Mouse (Mus musculus) MEL (cell line): ENCODE results near the gene Xab2. TPM values are rescaled to one million over a fixed set of nuclear protein-coding genes. Genes with fewer than 3 reads are reported as not detected.

Source experiments
- DNase-seq: peaks from one replicate; pipeline ENCODE4 v3.0.0; 2011; ENCODE audit warnings: low read depth, low spot score
- H3K27ac ChIP-seq: 2 replicates; pipeline ENCODE4 v1.5.1; 2012; ENCODE audit warnings: low read depth, mild to moderate bottlenecking, control low read depth, low read length, moderate library complexity; ENCODE audit not compliant: control insufficient read depth
- H3K27me3 ChIP-seq, 2 experiments: fragments of 150-350 bp in 1 of 2; sonication (generic) in 1 of 2; 2 replicates each; pipeline ENCODE4 v1.6.1; 2012; ENCODE audit warnings: low read length in 2 of 2, mild to moderate bottlenecking in 2 of 2, improper control_type of control experiment in 1 of 2, moderate library complexity in 1 of 2; ENCODE audit not compliant: insufficient read depth in 2 of 2, control insufficient read depth in 1 of 2
- H3K36me3 ChIP-seq, 2 experiments: 2 replicates each; pipeline ENCODE4 v1.6.1; 2012 to 2014; ENCODE audit warnings: low read length in 2 of 2, improper control_type of control experiment in 1 of 2, inconsistent platforms in 1 of 2, mild to moderate bottlenecking in 1 of 2; ENCODE audit not compliant: insufficient read depth in 2 of 2, control insufficient read depth in 1 of 2
- H3K4me1 ChIP-seq, 2 experiments: fragments of 150-350 bp in 1 of 2; sonication (generic) in 1 of 2; 2 replicates each; pipeline ENCODE4 v1.6.1; 2012; ENCODE audit warnings: low read length in 2 of 2, improper control_type of control experiment in 1 of 2, mild to moderate bottlenecking in 1 of 2; ENCODE audit not compliant: insufficient read depth in 2 of 2, control insufficient read depth in 1 of 2
- H3K4me3 ChIP-seq, 2 experiments: fragments of 150-350 bp in 1 of 2; sonication (generic) in 1 of 2; 2 replicates each; pipeline ENCODE4 v1.5.1; 2012; ENCODE audit warnings: low read depth in 2 of 2, low read length in 2 of 2, mild to moderate bottlenecking in 2 of 2, moderate library complexity in 2 of 2, control low read depth in 1 of 2, improper control_type of control experiment in 1 of 2; ENCODE audit not compliant: control insufficient read depth in 1 of 2, insufficient read depth in 1 of 2
- H3K79me2 ChIP-seq: 2 replicates; pipeline ENCODE4 v1.6.1; 2012; ENCODE audit warnings: mild to moderate bottlenecking, low read length, moderate library complexity; ENCODE audit not compliant: control insufficient read depth, poor library complexity, insufficient read depth
- H3K9ac ChIP-seq: 2 replicates; pipeline ENCODE4 v1.6.1; 2012; ENCODE audit warnings: low read depth, mild to moderate bottlenecking, control low read depth, low read length, moderate library complexity; ENCODE audit not compliant: control insufficient read depth, poor library complexity, severe bottlenecking
- H3K9me3 ChIP-seq: fragments of 150-350 bp; sonication (generic); replicated peaks from 2 replicates; pipeline ENCODE4 v1.6.1; 2012; ENCODE audit warnings: mild to moderate bottlenecking, low read length, improper control_type of control experiment, moderate library complexity; ENCODE audit not compliant: insufficient read depth
- BHLHE40 ChIP-seq: IDR thresholded peaks from 2 replicates; pipeline ENCODE4 v1.6.1; 2012; ENCODE audit warnings: low read depth, mild to moderate bottlenecking, inconsistent platforms, low read length, improper control_type of control experiment, borderline replicate concordance
- CHD2 ChIP-seq: IDR thresholded peaks from 2 replicates; pipeline ENCODE4 v1.6.1; 2011; ENCODE audit warnings: low read length, improper control_type of control experiment
- E2F4 ChIP-seq: IDR thresholded peaks from 2 replicates; pipeline ENCODE4 v1.6.1; 2011; ENCODE audit warnings: low read depth, low read length, improper control_type of control experiment, borderline replicate concordance
- ELF1 ChIP-seq: IDR thresholded peaks from 2 replicates; pipeline ENCODE4 v1.6.1; 2014; ENCODE audit warnings: low read depth, mild to moderate bottlenecking, inconsistent platforms, low read length, improper control_type of control experiment, moderate library complexity
- EP300 ChIP-seq, 2 experiments: IDR thresholded peaks; 2 replicates each; pipeline ENCODE4 v1.6.1; 2011; ENCODE audit warnings: improper control_type of control experiment in 2 of 2, low read length in 2 of 2, low read depth in 1 of 2, mild to moderate bottlenecking in 1 of 2
- GABPA ChIP-seq: IDR thresholded peaks from 2 replicates; pipeline ENCODE4 v1.6.1; 2012; ENCODE audit warnings: low read depth, mild to moderate bottlenecking, inconsistent platforms, low read length, improper control_type of control experiment, moderate library complexity
- JUND ChIP-seq: IDR thresholded peaks from 2 replicates; pipeline ENCODE4 v1.6.1; 2011; ENCODE audit warnings: low read depth, mild to moderate bottlenecking, improper control_type of control experiment, low read length
- MAFK ChIP-seq: IDR thresholded peaks from 2 replicates; pipeline ENCODE4 v1.6.1; 2011; ENCODE audit warnings: low read depth, mild to moderate bottlenecking, low read length, improper control_type of control experiment, borderline replicate concordance
- MAX ChIP-seq: IDR thresholded peaks from 2 replicates; pipeline ENCODE4 v1.6.1; 2011; ENCODE audit warnings: low read length, improper control_type of control experiment
- MEF2A ChIP-seq: IDR thresholded peaks from 2 replicates; pipeline ENCODE4 v1.6.1; 2014; ENCODE audit warnings: low read depth, mild to moderate bottlenecking, inconsistent platforms, low read length, improper control_type of control experiment; ENCODE audit not compliant: poor library complexity, insufficient replicate concordance, severe bottlenecking; ENCODE audit errors: extremely low read depth
- MXI1 ChIP-seq: IDR thresholded peaks from 2 replicates; pipeline ENCODE4 v1.6.1; 2011; ENCODE audit warnings: mild to moderate bottlenecking, low read depth, low read length, improper control_type of control experiment
- POLR2AphosphoS5 ChIP-seq: IDR thresholded peaks from 2 replicates; pipeline ENCODE4 v1.6.1; 2012; ENCODE audit warnings: low read depth, borderline replicate concordance, mild to moderate bottlenecking, inconsistent platforms, low read length, moderate library complexity, mixed read lengths
- RCOR1 ChIP-seq: IDR thresholded peaks from 2 replicates; pipeline ENCODE4 v1.6.1; 2012; ENCODE audit warnings: low read depth, mild to moderate bottlenecking, inconsistent platforms, low read length, improper control_type of control experiment
- SIN3A ChIP-seq: IDR thresholded peaks from 2 replicates; pipeline ENCODE4 v1.6.1; 2012; ENCODE audit warnings: low read length, improper control_type of control experiment, inconsistent platforms
- SMC3 ChIP-seq: IDR thresholded peaks from 2 replicates; pipeline ENCODE4 v1.6.1; 2011; ENCODE audit warnings: low read depth, low read length, improper control_type of control experiment
- TBP ChIP-seq: IDR thresholded peaks from 2 replicates; pipeline ENCODE4 v1.8.0; 2011; ENCODE audit warnings: low read depth, low read length, improper control_type of control experiment
- USF2 ChIP-seq, 2 experiments: IDR thresholded peaks; 2 replicates each; pipeline ENCODE4 v1.6.1; 2011 to 2012; ENCODE audit warnings: improper control_type of control experiment in 2 of 2, low read length in 2 of 2, borderline replicate concordance in 1 of 2, inconsistent platforms in 1 of 2, low read depth in 1 of 2, mild to moderate bottlenecking in 1 of 2; ENCODE audit not compliant: insufficient read depth in 1 of 2
- ZC3H11A ChIP-seq: IDR thresholded peaks from 2 replicates; pipeline ENCODE4 v1.6.1; 2012; ENCODE audit warnings: low read depth, mild to moderate bottlenecking, inconsistent platforms, low read length, improper control_type of control experiment
- ZKSCAN1 ChIP-seq: IDR thresholded peaks from 2 replicates; pipeline ENCODE4 v1.6.1; 2012; ENCODE audit warnings: low read depth, mild to moderate bottlenecking, inconsistent platforms, low read length, improper control_type of control experiment, moderate library complexity
- ZNF384 ChIP-seq: IDR thresholded peaks from 2 replicates; pipeline ENCODE4 v1.6.1; 2012; ENCODE audit warnings: low read depth, mild to moderate bottlenecking, inconsistent platforms, low read length, improper control_type of control experiment
- polyA plus RNA-seq, 2 experiments: library from polyadenylated mRNA; stranded (reverse) in 1 of 2; unstranded in 1 of 2; fragments of >175 nt in 1 of 2; fragments of >200 nt in 1 of 2; gene quantifications; 2 replicates each; pipeline versions ENCODE4 v1.2.1 to v1.2.4; 2012; ENCODE audit warnings: low replicate concordance in 2 of 2, low read depth in 1 of 2; ENCODE audit not compliant: insufficient read length in 2 of 2, insufficient read depth in 1 of 2, missing spikeins in 1 of 2
- total RNA-seq: library from RNA; depleted of rRNA; stranded (reverse); fragments of 300-350 nt; gene quantifications from 2 replicates; pipeline ENCODE4 v1.2.3, GENCODE M21; 2012

Gene Xab2
- total and polyA plus RNA-seq, 3 experiments, result 54.8 to 90.4 (median 68.1) TPM

DNA sequence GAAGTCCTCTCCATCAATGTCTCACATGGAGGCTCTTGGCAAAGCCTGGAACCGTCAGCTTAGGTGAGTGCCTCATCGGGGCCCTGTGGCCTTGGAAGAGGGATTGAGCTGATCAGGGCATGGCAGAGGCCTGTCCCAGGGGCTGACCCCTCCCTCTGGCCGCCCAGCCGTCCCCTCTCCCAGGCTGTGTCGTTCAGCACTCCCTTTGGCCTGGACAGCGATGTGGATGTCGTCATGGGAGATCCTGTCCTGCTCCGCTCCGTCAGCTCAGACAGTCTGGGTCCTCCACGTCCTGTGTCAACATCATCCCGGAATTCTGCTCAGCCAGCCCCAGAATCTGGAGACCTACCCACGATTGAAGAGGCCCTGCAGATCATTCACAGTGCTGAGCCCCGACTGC lies 17.7 kb downstream of the Xab2 start:
- Histone ChIP-seq H3K9ac (no peak overlapping the region), H3K4me3 (no peak overlapping the region), H3K9me3 (no peaks in the 10 kb centered on the region), H3K27ac (no peak overlapping the region), H3K4me1 (peaks cover 0 to 11% of the 10 kb centered on the region in 2 experiments; a peak in 2 of 4 replicates), H3K27me3 (no peaks in the 10 kb centered on the region), H3K79me2 (no peaks in the 10 kb centered on the region), H3K36me3 (peaks cover 0 to 8% of the 10 kb centered on the region in 2 experiments; a peak in 3 of 4 replicates)
- no peak for DNase-seq
- no peak for TF ChIP-seq POLR2AphosphoS5
- no peak for TF ChIP-seq JUND
- TF ChIP-seq USF2 (IDR thresholded peaks at IDR 0.05; ENCODE audit: borderline replicate concordance in 1 of 2, insufficient read depth in 1 of 2, low read depth in 1 of 2, low read length in 2 of 2), result no peak
- TF ChIP-seq MEF2A, result no peak
- no peak for TF ChIP-seq E2F4
- no peak for TF ChIP-seq CHD2
- no peak for TF ChIP-seq MAX
- no peak for TF ChIP-seq EP300 (IDR thresholded peaks at IDR 0.05; ENCODE audit: low read depth in 1 of 2, low read length in 2 of 2)
- TF ChIP-seq MAFK, result no peak
- no peak for TF ChIP-seq RCOR1
- no peak for TF ChIP-seq ZKSCAN1
- TF ChIP-seq TBP, result no peak
- no peak for TF ChIP-seq BHLHE40
- no peak for TF ChIP-seq SIN3A
- TF ChIP-seq SMC3, result no peak
- TF ChIP-seq ZNF384, result no peak
- no peak for TF ChIP-seq ZC3H11A
- TF ChIP-seq GABPA, result no peak

GRCm38 (mm10) chr8:3600401-3600800 lies 20.7 kb downstream of the Xab2 start:
- no peak for TF ChIP-seq MXI1
- no peak for TF ChIP-seq ELF1
- TF ChIP-seq GABPA, result no peak
- no peak for TF ChIP-seq USF2 (IDR thresholded peaks at IDR 0.05; ENCODE audit: borderline replicate concordance in 1 of 2, insufficient read depth in 1 of 2, low read depth in 1 of 2, low read length in 2 of 2)
- no peak for TF ChIP-seq ZNF384
- no peak overlapping the region for H3K27ac ChIP-seq
- H3K9ac ChIP-seq, result no peak overlapping the region
- no peaks in the 10 kb centered on the region for H3K4me1 ChIP-seq
- H3K4me3 ChIP-seq, result no peak overlapping the region
- H3K27me3 ChIP-seq, result no peaks in the 10 kb centered on the region
- no peak for DNase-seq
- no peaks in the 10 kb centered on the region for H3K79me2 ChIP-seq
- no peaks in the 10 kb centered on the region for H3K36me3 ChIP-seq
- no peaks in the 10 kb centered on the region for H3K9me3 ChIP-seq
